Mouse (Mus musculus): ENCODE data around the gene Trappc2. TPM values are rescaled to one million over a fixed set of nuclear protein-coding genes. Genes with fewer than 3 reads are reported as not detected.

Gene Trappc2
- polyA plus RNA-seq (2012; ENCODE audit: insufficient read depth, low replicate concordance), result 2.3 TPM in 1 of 2 replicates, not detected in the other

- peak within 1 kb of the TSS; percentile 95 for H3K4me3 ChIP-seq (replicated peaks)
- H3K9me3 ChIP-seq, result peaks cover 5% of the 10 kb centered on the region; the same call in 1 of the 2 replicates
- H3K4me1 ChIP-seq, result peaks cover 42% of the 10 kb centered on the region
- TF ChIP-seq FLI1 (IDR thresholded peaks at IDR 0.05; ENCODE audit: low read length) (no peak), GATA1 (IDR thresholded peaks at IDR 0.05; ENCODE audit: borderline replicate concordance, low read length) (no peak)
- H3K27me3 ChIP-seq (replicated peaks), result peaks cover 6% of the 10 kb centered on the region
- peaks cover 27% of the 10 kb centered on the region for H3K36me3 ChIP-seq (replicated peaks; ENCODE audit: low read length)
Observed at GRCm38 (mm10) chrX:166440036-166440615, at the start of gene Trappc2. TSS of gene Trappc2 (plus strand) at chrX:166440574.

GRCm38 (mm10) chrX:166393753-166394152 lies 46.6 kb upstream of the Trappc2 start:
- Histone ChIP-seq H3K27me3 (replicated peaks) (peaks cover 2% of the 10 kb centered on the region), H3K4me3 (replicated peaks) (no peak overlapping the region), H3K9me3 (0 out of 2 replicates have a peak, but pooled peaks cover 3% of the 10 kb centered on the region), H3K4me1 (no peaks in the 10 kb centered on the region), H3K36me3 (replicated peaks; ENCODE audit: low read length) (peaks cover 56% of the 10 kb centered on the region)
- TF ChIP-seq FLI1 (IDR thresholded peaks at IDR 0.05; ENCODE audit: low read length) (no peak), GATA1 (IDR thresholded peaks at IDR 0.05; ENCODE audit: borderline replicate concordance, low read length) (no peak)

GRCm38 (mm10) chrX:166407865-166408264 lies 32.5 kb upstream of the Trappc2 start:
- H3K4me3 ChIP-seq (replicated peaks), result no peak overlapping the region
- H3K4me1 ChIP-seq, result 0 out of 2 replicates have a peak, but pooled peaks cover 3% of the 10 kb centered on the region
- no peaks in the 10 kb centered on the region for H3K9me3 ChIP-seq
- peaks cover 8% of the 10 kb centered on the region for H3K27me3 ChIP-seq (replicated peaks)
- H3K36me3 ChIP-seq (replicated peaks; ENCODE audit: low read length), result peaks cover 91% of the 10 kb centered on the region
- TF ChIP-seq GATA1 (IDR thresholded peaks at IDR 0.05; ENCODE audit: borderline replicate concordance, low read length), result no peak
- no peak for TF ChIP-seq FLI1 (IDR thresholded peaks at IDR 0.05; ENCODE audit: low read length)

GRCm38 (mm10) chrX:166416196-166416595 lies 24.2 kb upstream of the Trappc2 start:
- H3K36me3 ChIP-seq (replicated peaks; ENCODE audit: low read length), result peaks cover 33% of the 10 kb centered on the region
- TF ChIP-seq GATA1 (IDR thresholded peaks at IDR 0.05; ENCODE audit: borderline replicate concordance, low read length) (no peak), FLI1 (IDR thresholded peaks at IDR 0.05; ENCODE audit: low read length) (no peak)
- no peak overlapping the region for H3K4me3 ChIP-seq (replicated peaks)
- no peaks in the 10 kb centered on the region for H3K27me3 ChIP-seq (replicated peaks)
- no peaks in the 10 kb centered on the region for H3K9me3 ChIP-seq
- no peaks in the 10 kb centered on the region for H3K4me1 ChIP-seq

- peaks cover 15% of the 10 kb centered on the region; the same call in 1 of the 2 replicates for H3K4me1 ChIP-seq
- peaks cover 3% of the 10 kb centered on the region for H3K27me3 ChIP-seq (replicated peaks)
- TF ChIP-seq GATA1 (IDR thresholded peaks at IDR 0.05; ENCODE audit: borderline replicate concordance, low read length) (no peak), FLI1 (IDR thresholded peaks at IDR 0.05; ENCODE audit: low read length) (no peak)
- H3K4me3 ChIP-seq (replicated peaks), result no peak overlapping the region
- peaks cover 68% of the 10 kb centered on the region for H3K36me3 ChIP-seq (replicated peaks; ENCODE audit: low read length)
- peaks cover 4% of the 10 kb centered on the region for H3K9me3 ChIP-seq
Observed at GRCm38 (mm10) chrX:166434812-166435211, 5.6 kb upstream of the Trappc2 start.

GRCm38 (mm10) chrX:166440616-166441063 lies 266 bp downstream of the Trappc2 start, which contains the start of gene Ofd1:
TSS of gene Ofd1 (minus strand) at chrX:166440704.
- Histone ChIP-seq H3K36me3 (replicated peaks; ENCODE audit: low read length) (peaks cover 22% of the 10 kb centered on the region), H3K4me1 (peaks cover 48% of the 10 kb centered on the region)
- no peak for TF ChIP-seq GATA1 (IDR thresholded peaks at IDR 0.05; ENCODE audit: borderline replicate concordance, low read length)
- no peak for TF ChIP-seq FLI1 (IDR thresholded peaks at IDR 0.05; ENCODE audit: low read length)

GRCm38 (mm10) chrX:166444552-166444951 lies 4.2 kb downstream of the Trappc2 start:
- Histone ChIP-seq H3K27me3 (replicated peaks) (peaks cover 5% of the 10 kb centered on the region), H3K4me1 (peaks cover 57% of the 10 kb centered on the region), H3K9me3 (peaks cover 5% of the 10 kb centered on the region; the same call in 1 of the 2 replicates), H3K36me3 (replicated peaks; ENCODE audit: low read length) (peaks cover 23% of the 10 kb centered on the region), H3K4me3 (replicated peaks) (peak overlapping the region; percentile 60)
- no peak for TF ChIP-seq FLI1 (IDR thresholded peaks at IDR 0.05; ENCODE audit: low read length)
- no peak; the same call in 2 of the 3 replicates for TF ChIP-seq GATA1 (IDR thresholded peaks at IDR 0.05; ENCODE audit: borderline replicate concordance, low read length)

More at GRCm38 (mm10) chrX:166440616-166441063, 266 bp downstream of the Trappc2 start, which contains the start of gene Ofd1:
- Histone ChIP-seq H3K4me3 (replicated peaks) (peak within 1 kb of the TSS; percentile 95), H3K9me3 (peaks cover 5% of the 10 kb centered on the region; the same call in 1 of the 2 replicates), H3K27me3 (replicated peaks) (peaks cover 6% of the 10 kb centered on the region)

GRCm38 (mm10) chrX:166453532-166453931 lies 13.2 kb downstream of the Trappc2 start:
- Histone ChIP-seq H3K27me3 (replicated peaks) (peaks cover 1% of the 10 kb centered on the region), H3K9me3 (no peaks in the 10 kb centered on the region), H3K4me3 (replicated peaks) (no peak overlapping the region), H3K4me1 (peaks cover 28% of the 10 kb centered on the region), H3K36me3 (replicated peaks; ENCODE audit: low read length) (peaks cover 71% of the 10 kb centered on the region)
- TF ChIP-seq FLI1 (IDR thresholded peaks at IDR 0.05; ENCODE audit: low read length) (no peak), GATA1 (IDR thresholded peaks at IDR 0.05; ENCODE audit: borderline replicate concordance, low read length) (no peak)

- no peaks in the 10 kb centered on the region for H3K9me3 ChIP-seq
- H3K27me3 ChIP-seq (replicated peaks), result peaks cover 1% of the 10 kb centered on the region
- H3K4me3 ChIP-seq (replicated peaks), result no peak overlapping the region
- TF ChIP-seq GATA1 (IDR thresholded peaks at IDR 0.05; ENCODE audit: borderline replicate concordance, low read length) (no peak), FLI1 (IDR thresholded peaks at IDR 0.05; ENCODE audit: low read length) (no peak)
- H3K4me1 ChIP-seq, result peaks cover 22% of the 10 kb centered on the region
- peaks cover 67% of the 10 kb centered on the region for H3K36me3 ChIP-seq (replicated peaks; ENCODE audit: low read length)
Observed at GRCm38 (mm10) chrX:166454331-166454730, 14.0 kb downstream of the Trappc2 start.

- Histone ChIP-seq H3K36me3 (replicated peaks; ENCODE audit: low read length) (peaks cover 62% of the 10 kb centered on the region), H3K27me3 (replicated peaks) (peaks cover 1% of the 10 kb centered on the region), H3K9me3 (no peaks in the 10 kb centered on the region), H3K4me3 (replicated peaks) (no peak overlapping the region), H3K4me1 (peaks cover 28% of the 10 kb centered on the region)
- TF ChIP-seq FLI1 (IDR thresholded peaks at IDR 0.05; ENCODE audit: low read length), result no peak
- no peak for TF ChIP-seq GATA1 (IDR thresholded peaks at IDR 0.05; ENCODE audit: borderline replicate concordance, low read length)
Observed at GRCm38 (mm10) chrX:166455525-166455924, 15.2 kb downstream of the Trappc2 start.

Data from megakaryocyte, embryonic 14.5 days (primary cell).